Mouse (Mus musculus) layer of hippocampus, adult 8-10 months (tissue): ENCODE measurements at regions not wholly inside any gene's neighbourhood (a gene's known extent, or its start where the extent isn't known, plus 50 kb on each side); places are given as distances from the start of the nearest gene placed in this dataset.

Source experiments
- DNase-seq, 2 experiments: peaks; one replicate each; pipeline ENCODE4 v3.0.0; 2022; ENCODE audit warnings: low spot score in 2 of 2

DNA sequence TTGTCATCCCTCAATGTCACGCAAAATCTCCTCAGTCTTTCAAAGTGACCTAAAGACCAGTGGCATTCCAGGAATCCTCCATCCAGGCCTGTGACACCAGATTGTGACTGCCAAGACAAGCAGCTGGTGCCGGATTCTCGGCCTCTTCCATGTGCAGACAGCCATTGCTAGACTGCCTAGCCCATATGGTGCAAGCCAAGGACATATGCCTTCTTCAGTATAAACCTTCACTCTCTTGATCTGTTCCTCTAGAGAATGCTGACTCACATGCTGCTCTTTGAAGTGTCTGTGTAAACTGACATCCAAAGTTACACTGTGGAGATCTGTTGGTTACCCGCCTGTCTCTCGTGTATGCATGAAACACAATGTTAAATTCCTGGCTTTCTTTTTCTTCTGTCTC is 589.4 kb upstream of the Kdm8 start:
- peak; percentile 47 to 51 for DNase-seq

DNA sequence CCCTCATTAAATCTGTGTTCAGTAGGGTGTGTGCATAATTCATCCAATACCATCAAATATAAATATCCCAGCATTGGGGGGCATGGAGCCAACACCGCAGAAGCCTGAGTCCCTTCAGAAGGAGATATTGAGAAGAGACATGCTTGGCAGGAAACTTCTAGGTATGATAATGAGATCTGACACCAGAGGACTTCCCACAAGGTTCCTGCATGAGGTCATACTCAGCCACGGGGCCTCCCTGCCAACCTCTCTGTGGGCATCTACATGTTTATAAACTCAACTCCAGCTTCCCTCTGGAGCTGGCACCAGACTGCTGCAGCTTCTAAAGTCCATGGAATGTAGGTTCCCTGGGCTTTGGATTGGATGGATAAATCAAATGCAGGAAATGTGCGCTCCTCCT is 587.4 kb upstream of the Kdm8 start:
- DNase-seq: no peak

DNA sequence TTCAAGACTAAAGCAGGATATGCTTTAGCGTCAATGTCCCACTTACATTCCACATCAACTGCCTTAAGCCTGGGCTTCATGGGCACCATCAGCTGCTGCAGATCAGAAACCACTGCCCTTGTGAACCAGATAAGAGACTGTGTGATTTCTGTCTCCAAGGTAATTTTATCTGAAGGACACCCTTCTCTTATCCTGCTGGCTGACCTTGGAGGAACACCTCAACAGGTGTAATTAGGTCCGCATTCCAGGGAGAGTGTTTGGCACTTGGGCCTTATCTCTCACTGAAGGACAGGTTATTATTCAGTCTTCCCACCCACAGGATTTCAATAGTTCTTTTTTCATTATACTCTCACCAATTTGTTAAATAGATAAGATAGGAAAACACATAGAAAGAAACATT is 583.1 kb upstream of the Kdm8 start:
- DNase-seq: no peak

DNA sequence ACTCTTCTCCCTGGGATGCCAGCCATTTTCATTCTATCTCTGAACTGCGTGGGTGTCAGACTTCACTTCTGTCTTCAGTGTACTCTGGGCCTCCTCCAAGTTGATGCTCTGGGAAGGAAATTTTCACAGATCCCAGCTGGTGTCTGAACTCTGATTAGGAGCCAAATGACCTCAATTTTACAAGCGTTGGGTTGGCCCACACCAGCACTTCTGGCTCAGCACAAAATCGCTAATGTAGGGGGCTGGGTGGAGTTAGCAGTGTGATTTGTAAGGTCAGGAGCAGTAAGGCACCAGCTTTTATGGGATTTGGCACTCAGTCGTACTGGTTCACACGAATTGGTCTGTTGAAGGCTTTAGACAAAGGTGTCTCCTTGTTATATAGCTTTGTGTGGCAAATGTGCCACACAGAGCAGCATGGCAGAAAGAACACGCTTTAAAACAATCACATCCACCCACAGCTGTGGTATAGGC is 576.3 kb upstream of the Kdm8 start:
- DNase-seq: no peak

DNA sequence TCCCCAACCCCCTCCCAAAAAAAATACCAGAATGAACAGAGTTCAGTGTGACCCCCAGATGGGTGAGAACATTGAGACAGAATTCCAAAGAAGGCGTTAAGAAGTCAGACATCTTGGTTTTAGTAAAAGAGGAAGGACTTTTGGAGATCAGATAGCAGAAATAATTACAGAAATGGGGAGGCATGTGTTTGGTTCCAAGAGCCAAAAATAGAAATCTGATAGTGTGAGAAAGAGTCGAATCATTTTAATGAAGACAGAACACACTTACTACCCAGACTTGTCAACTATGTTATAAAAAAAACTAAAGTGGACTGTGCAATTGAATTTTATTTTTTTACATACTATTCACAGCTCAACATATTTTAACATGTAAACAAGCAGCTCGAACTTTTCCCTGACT is 575.9 kb upstream of the Kdm8 start:
- DNase-seq: no peak

DNA sequence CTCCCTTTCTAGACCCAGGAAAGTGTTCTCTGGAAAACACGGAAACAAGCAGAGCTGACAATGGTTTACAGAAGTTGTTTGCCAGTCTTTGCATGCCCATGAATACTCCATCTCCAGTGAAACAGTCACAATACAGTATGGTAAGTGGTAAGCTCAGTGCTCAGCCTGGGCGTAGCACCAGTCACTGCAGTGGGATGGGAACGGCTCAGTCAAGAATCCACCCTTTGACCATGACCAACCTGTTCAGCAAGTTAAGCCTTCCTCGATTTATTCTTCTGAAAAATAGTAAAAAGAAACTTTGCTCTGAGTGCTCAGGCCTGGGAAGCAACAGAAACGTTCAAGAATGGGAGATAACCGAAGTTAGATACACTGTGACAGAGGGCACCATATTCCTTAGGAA is 563.7 kb upstream of the Kdm8 start:
- DNase-seq: no peak

DNA sequence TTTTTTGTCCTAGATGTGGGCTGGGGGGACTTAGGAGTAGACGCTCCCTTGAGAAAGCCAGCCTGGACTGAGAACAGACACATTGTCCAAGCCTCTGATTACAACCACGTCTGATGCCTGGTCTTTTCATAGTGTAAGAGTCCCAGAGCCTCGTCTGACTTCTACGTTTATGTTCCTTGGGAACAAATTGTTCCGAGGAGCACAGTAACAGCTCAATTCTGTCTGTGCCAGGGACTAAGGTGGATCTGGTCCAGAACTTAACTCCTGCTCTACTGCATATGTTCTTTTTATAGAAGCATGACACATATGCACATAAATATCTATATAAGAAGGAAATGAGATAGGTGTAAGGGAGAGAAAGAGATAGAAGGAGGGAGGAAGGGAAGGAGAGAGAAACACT is 537.2 kb upstream of the Kdm8 start:
- peak in 1 of 2 experiments; percentile 14 for DNase-seq

DNA sequence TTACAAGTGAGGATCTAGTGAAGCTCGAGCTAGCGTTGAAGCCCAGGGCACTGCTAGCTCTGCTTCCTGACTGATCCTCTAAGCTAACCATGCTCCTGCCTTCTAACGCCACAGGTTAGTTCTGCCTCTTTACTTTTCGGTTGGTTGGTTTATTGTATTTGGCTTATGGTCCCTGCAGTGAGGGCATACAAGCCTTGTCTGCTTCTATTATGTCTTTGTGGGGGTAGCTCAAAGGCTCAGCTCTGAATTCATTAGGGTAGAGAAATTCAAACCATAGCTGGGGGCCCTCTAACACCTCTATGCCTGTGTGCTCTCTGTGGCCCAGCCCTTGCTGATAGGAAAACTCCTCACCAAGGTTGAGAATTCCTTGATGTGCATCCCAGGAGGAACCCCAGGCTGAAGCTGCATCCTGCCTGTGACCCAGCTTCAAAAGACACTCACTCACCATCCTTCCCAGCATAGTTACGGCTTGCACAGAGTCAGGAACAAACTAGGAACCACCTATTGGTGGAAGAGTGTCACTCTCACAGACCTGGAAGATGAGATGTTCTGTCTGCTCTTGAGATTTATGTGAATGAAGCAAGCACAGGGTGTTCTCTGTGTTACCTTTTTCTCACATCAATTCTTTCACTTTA is 536.7 kb upstream of the Kdm8 start:
- DNase-seq: no peak

DNA sequence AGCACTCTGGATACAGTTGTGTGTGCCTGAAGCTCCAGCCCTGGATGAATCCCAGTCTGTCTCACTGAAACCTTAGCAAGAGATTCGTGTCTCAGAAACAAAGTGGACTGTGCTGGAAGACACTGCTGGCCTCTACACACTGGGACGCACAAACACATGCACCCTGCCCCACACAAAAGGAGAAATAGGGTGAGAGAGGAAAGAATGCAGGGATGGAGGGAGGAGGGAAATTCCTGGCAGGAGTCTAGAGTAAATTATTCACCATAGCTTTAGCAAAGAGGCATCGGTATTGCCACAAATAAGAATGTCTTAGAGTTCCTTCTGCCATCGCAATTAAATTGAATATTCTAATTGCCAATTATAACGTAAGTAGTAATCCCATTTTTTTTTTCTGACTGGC is 530.4 kb upstream of the Kdm8 start:
- DNase-seq: no peak

DNA sequence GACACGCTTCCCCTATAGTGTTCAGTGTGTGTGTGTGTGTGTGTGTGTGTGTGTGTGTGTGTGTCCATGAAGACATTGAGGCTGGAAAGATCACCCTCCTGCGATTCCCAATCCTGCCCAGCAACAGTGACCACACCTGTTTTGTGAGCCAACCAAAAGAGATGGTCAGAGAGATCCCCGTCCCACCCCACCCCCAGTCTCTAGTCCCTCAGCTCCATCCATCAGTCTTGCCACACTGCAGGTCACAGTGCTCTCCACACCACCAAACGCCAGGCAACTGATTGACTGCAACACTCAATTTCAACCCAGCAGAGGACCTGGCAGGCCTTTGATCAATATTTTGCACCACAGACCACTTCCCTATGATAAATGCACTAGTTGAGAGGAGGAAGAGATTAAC is 530.0 kb upstream of the Kdm8 start:
- no peak for DNase-seq

DNA sequence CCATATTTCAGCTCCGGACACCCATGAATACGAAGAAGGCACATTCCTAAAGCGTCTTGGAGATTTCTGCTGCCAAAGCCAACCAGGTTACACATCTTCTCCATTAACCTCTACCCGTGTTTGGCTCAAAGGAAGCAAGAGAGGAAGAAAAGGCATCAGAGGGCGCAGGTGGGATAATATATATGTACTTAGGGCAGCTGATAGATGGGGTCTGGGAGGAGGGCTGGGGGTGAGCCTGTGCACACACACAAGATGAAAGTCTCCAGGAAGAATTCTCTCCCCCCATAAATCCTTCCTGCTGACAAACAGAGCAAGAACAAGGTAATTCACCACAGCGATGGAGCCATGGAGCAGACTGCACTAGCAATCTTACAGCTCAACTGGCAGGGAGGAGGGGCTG is 529.5 kb upstream of the Kdm8 start:
- DNase-seq: no peak

DNA sequence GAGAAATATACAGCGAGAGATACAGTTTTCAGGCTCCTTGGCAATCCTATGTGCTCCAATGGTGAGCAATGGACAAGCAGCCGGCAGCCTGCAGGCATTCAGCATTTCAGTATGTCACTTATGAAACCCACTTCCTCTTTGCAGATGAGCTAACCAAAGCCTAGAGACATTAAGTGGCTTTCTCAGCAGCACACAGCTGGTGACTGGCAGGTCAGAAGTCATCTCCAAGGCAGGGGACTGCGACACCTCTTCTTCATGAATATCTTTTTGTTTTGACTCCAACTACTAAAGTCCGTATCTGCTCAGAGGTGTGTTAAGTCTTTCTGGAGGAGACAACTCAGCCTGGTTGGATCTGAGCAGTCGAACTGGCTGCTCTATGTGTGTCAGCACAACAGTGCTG is 528.8 kb upstream of the Kdm8 start:
- DNase-seq: no peak

DNA sequence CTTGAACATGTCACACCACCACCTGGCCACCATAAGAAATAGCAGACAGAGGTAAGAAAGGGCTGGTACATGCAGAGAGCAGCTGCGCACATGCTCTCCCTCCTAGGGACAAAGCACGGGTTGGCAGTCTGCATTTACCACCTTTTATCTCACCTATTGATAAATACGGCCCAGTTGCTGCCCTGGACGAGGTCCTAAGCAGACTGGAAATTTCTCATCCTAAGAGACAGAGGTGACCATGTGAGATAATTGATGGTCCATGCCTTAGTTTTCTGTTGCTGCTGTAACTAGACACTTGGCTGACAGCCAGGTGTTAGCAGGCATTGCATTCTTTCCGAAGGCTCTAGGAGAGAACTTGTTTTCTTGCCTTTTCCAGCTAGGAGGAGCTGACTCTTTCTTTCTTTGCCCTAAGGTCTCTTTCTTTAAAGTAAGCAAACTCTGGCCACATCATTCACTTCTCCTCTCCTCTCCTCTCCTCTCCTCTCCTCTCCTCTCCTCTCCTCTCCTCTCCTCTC is 526.8 kb upstream of the Kdm8 start:
- DNase-seq: no peak

DNA sequence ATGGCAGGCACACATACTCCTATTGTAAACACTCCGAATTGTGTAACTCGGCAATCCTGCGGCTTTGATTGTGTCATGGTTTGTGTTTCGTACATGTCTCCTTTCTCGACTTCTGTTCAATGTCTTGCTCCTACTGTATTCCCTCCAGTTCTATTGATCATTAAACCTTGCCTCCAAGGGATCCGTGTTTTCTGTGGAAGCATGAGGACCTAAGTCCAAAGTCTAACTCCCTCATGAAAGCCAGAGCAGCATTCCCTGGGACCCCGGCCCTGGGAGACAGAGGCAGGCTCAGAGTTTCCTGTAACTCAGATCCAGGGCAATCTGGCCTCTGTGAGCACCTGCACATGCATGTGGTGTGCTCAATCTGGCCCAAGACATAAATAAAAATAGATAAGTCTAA is 521.7 kb upstream of the Kdm8 start:
- no peak for DNase-seq

DNA sequence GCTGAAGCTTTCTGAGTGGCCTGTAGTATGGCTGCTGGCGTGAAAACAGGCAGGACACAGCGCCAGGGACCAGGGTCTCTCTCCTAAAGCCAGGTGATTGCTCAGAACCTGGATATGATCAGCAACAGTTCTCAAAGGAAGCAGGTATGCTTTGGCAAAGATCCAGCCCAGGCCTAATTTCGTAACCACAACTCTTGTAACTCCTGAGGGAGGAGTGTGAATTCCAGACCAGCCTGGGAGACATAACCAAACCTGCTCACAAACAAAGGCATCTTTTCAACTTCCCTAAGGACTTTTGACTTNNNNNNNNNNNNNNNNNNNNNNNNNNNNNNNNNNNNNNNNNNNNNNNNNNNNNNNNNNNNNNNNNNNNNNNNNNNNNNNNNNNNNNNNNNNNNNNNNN is 510.9 kb upstream of the Kdm8 start:
- DNase-seq: no peak

DNA sequence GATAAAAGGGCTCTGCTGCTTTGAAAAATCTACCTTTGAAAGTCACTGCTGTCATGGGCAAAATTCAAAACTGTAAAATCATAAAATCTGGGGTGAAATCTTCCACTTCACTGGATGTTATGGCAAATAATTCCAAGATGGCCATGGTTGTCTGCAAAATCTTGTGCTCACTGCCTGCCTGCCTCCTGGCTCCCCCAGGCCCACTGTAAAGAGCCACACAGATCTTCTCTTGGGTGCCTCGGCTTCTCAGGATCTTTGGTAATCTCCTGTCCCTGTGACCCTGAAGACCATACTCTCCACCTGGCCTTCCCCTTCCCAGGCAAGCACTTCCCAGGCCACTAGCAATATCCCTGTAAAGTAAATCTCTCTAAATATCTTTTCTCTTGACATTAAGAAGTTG is 505.1 kb upstream of the Kdm8 start:
- no peak for DNase-seq

DNA sequence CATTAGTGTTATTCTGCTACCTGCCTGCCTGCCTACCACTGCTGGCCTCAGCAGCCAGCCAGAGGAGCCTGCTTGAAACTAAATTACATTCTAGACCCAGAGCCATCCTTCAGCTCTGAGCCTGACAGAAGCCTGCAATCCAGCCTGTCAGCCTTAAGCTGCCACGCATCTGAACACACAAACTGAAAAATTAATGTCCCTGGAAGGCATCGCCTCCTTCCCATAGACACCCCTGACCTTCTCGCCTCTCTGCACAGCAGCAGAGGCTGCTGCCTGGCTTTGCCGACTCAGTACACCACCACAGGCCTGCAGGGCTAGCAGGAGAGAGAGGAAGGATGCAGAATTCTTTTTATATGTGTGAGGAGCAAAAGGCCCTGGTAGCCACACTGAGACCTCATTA is 502.9 kb upstream of the Kdm8 start:
- no peak for DNase-seq

DNA sequence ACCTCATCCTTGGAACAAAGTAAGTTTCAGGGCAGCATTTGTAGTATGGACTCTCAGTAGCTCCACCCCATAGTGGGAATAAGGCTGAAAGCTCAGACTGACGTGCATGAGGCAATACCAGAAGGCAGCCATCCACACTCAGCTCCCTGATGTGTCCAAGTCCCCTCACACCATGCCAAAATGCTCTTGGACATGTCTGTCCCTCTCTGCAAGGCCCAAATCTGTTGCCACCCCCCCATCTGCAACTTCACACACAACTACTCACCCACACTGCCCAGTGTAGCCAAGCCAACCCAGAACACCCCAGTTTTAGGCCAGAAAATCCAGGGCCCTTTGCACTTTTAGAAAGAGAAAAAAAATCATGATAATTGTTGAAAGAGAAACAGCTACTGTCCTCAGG is 498.1 kb upstream of the Kdm8 start:
- DNase-seq: no peak

DNA sequence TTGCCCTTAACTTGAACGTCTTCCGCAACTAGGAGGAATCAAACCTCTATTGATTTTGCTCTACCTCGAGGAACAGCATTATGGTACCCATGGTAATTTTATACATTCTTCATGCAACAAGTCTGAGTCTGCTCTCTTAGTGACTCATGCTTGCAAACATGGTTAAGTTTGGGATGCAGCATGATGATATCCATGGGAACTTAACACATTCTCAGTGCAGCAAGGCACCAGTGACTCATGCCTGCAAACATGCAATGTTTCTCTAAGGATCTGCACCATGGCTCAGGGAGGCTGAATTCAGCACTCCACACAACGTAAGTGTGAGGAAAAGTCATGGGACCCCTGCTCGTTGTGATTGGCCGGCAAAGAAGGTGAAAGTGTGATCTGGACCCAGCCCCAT is 487.1 kb upstream of the Kdm8 start:
- no peak for DNase-seq

DNA sequence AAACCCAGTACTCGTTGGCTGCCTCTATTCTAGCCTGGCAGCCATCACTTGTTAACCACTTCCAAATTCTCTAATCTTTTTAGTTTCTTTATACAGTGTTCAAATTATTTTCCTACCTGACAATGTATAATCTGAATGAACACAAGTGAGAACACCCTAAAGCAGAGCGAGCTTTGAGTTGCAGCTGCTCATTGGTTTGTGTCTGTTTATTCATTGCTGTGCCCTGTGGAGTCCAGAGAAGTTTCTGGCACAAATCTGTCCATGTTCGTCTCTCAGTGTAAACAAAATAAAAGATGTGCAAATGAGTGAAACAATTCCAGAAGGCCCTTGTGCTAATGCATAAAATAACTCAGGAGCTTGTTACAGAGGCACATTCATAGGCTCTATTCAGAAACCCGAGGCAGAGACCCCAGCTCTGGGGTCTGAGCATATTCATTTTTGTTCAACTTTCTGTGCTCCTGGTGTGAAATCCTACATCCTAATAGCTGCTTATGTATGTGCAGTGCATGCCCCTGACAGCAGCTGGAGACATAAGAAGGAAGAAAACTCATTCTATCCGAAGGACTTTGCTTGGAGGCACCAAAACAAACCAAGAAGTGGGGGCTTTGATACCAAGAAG is 469.5 kb upstream of the Kdm8 start:
- no peak for DNase-seq

DNA sequence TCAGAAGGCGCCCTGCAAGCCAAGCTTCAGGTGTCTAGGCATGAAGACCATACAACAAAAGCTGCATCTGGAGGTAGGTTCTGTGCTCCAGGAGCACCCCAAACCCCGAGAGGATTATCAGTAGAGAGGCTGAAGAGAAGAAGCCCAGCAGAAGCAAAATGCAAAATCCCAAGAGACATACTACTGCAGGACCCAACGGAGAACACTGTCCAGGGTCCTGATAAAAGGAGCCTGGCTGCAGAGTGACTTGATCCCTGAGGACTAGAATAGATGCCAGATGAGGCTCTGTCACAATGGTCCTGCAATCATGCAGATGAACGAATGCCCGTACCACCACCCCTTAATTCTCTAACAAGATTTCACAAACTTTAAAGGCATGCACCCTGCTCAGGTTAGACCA is 455.0 kb upstream of the Kdm8 start:
- DNase-seq: no peak

DNA sequence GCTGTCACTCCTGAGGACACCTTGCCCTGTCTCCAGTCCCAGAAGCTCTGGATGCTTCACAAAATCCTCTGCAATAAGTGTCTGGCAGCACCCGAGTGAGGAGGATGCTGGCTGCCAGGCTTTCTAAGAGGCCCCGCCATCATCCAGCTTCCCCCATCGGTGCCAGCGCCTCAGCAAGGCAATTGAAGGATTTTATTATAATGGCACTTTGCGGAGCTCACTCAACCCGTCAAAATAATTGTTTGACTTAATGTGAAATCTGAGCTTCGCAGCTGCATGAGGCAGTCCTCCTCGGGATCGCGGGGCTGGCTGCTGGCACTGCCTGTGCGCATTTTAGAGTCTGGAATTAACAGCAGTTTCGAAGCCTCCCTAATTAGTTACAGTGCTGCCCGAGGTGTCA is 453.8 kb upstream of the Kdm8 start:
- peak in 1 of 2 experiments; percentile 29 for DNase-seq

DNA sequence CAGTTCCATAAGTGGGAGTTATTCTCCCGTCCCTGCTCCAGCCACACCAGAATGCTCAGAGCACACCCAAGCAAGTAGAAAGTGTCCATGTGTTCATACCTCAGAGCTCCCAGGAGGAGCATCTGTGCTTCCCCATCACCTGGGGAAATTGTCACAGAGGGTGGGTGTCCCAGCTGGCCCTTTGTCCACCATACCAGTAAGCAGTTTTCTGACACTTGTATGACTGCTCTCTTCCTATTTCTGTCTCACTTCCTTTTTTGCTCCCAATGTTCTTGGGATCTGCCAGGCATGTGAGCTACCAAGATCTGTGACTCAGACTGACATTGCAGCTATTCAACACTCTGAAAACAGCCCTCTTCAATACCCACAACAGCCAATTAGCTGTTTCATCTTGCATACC is 447.9 kb upstream of the Kdm8 start:
- no peak for DNase-seq

DNA sequence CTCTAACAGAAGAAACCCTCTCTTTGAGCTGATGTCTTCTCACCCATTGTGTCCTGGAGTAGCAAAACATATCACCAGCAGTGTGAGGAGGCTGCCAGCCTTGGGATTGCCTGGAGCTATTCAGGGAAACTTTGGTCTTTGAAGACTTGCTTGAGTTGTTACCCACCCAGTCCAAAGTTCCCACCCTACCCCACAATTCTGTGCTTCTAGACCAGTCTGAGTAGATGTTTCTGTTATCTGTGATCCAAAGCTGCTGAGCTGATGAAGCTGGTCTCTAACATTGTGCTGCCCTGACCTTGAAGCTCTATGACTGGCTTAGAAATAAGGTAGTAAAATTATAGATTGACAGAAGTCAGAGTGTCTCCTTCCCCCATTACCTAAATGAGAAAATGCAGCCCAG is 443.8 kb upstream of the Kdm8 start:
- DNase-seq: no peak
